Mouse (Mus musculus) embryo, embryonic 10.5 days (tissue): Measurements from ENCODE around the gene Habp4.

Experiments used
- DNase-seq: peaks from one replicate; pipeline ENCODE4 v3.0.0-alpha.2; 2015; ENCODE audit warnings: low spot score

Gene Habp4

GRCm38 (mm10) chr13:64178746-64179652 lies 17.4 kb downstream of the Habp4 start:
- no peak for DNase-seq

DNA sequence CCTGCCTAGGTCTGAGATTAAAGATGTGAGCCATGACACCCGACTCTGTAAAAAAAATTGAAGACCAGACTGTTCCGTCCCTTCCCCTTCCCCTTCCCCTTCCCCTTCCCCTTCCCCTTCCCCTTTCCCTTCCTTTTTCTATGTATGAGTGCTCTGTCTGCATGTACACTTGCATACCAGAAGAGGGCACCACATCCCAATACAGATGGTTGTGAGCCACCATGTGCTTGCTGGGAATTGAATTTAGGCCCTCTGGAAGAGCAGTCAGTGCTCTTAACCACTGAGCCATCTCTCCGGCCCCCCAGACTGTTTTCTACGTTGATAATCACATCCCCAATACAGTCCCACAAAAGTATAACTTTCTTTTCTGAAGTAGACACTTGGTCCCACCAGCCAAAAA lies 18.7 kb downstream of the Habp4 start:
- no peak for DNase-seq

DNA sequence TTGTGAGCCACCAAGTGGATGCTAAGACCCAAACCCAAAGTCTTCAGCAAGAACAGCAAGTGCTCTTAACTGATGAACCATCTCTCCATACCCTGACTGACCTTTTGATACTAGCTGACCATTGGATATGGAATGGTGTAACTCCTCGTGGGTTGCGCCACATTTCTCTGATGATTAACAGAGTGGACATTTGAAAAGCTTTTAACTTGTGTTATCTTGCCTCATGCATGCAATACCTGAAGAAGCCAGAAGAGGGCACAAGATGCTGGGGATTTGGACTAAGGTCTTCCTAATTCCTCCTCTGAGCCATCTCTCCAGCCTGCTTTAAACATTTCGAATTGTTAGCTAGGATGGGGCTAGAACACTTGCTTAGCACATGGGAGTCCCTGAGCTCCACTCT lies 19.3 kb downstream of the Habp4 start:
- DNase-seq = peak; percentile 79

GRCm38 (mm10) chr13:64182091-64182490 lies 20.5 kb downstream of the Habp4 start:
- DNase-seq = no peak

GRCm38 (mm10) chr13:64183583-64183982 lies 22.0 kb downstream of the Habp4 start:
- DNase-seq = no peak

DNA sequence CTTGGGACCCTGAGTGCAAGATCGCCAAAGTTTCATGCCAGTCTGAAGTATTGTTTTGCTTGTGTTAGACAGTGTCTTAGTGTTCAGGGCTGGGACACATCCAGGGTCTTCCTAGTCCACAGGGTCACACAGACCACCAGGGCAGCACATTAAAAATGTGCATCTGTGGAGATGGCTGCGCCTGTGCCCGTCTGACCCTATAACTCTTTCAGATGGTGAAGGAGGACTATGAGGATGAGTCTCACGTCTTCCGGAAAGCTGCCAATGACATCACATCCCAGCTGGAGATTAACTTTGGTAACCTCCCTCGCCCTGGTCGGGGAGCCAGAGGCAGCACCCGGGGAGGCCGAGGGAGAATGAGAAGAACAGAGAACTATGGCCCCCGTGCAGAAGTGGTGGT lies 22.7 kb downstream of the Habp4 start:
- no peak for DNase-seq

GRCm38 (mm10) chr13:64185176-64185575 lies 23.6 kb downstream of the Habp4 start:
- DNase-seq = no peak

DNA sequence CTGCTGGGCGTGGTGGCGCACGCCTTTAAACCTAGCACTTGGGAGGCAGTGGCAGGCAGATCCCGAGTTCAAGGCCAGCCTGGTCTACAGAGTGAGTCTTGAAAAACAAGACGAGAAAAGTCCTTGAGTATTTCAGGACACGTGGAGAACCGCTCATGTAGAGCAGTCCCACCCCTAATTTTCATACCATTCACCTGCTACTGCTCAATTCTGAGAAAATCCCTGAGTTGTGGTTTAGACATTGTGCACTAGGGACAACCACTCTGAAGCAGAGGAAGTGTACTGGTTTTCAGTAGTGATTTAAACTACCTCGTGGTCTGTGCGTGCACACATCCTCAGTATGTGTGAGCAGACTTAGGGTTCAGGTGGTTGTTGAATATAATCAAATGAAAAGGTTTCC lies 24.0 kb downstream of the Habp4 start:
- DNase-seq = no peak

DNA sequence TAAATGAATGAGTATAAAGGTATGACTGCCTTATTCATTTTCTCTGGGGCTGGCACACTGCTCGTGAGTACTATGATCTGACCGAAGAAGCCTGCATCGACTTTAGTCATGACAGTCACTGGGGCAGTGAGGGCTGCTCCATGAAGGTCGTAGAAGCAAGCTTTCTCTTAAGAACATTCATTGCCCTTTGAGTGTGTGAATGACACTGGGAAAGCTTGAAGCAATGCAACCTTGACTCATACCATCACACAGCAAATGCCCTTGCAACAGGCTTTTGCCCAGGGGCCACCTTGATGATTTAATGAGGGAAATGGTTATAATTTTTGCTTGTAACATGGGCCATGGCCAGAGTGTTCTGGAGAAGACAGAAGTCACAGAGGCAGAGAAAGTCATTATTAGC lies 24.9 kb downstream of the Habp4 start:
- no peak for DNase-seq

- DNase-seq = no peak
Measured at GRCm38 (mm10) chr13:64187065-64187464, 25.4 kb downstream of the Habp4 start.

- no peak for DNase-seq
Measured at GRCm38 (mm10) chr13:64197899-64198298, 36.3 kb downstream of the Habp4 start.

DNA sequence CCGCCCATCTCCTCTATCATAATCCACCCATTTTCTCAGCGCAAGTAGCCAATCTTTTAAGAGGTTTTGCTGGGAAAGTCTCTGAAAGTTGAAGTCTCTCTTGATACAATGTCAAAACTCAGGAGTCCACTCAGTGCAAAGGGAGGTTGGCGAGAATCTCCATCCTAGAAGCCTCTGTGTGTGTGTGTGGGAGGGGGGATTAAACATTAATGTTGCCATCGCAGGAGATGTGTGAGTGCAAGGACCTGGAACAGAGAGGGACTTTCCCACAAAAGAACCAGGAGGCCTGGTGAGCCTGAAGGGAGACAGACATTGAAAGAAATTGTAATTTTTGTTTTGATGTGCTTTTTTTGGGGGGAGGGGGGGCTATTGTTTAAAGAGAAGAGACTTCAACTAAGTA lies 36.7 kb downstream of the Habp4 start:
- DNase-seq = no peak

- DNase-seq = no peak
Measured at GRCm38 (mm10) chr13:64200911-64201310, 39.3 kb downstream of the Habp4 start.

DNA sequence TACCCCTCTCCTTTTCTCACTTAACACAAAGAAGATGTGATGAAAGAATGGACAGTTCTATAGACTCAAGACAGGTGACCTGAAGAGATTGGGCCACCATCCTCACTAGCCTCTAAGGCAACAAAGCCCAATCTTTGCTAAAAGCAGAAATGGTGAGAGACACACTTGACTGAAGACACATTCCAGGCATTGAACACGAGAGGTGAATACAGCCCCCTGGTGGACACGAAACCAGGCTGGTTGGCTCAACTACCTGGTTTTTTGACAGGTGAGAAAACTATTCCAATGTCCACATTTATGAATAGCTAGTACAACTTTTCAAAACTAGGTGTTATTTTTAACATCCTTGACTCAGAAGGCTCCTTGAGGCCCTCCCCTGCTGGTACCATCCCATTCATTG lies 43.1 kb downstream of the Habp4 start:
- DNase-seq = peak; percentile 26

GRCm38 (mm10) chr13:64205186-64205585 lies 43.6 kb downstream of the Habp4 start:
- DNase-seq = peak; percentile 75

DNA sequence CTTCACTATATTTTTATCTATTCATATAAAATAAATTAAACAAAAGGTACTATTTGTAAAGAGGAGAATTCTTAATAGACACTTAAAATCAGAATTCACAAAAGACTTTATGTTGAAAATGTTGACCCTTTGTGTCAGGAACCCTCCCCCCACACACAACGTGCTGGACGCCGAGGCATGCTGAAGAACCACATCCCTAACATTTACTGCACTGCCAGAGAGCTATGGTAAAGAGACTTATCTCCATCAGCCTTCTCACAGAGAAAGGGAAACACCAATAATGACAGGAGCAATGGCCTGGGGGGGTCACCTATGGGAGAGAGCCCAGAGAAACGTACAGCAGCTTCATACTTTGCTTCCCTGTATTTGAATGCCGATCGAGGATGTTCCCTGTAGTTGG lies 46.5 kb downstream of the Habp4 start:
- DNase-seq = no peak

GRCm38 (mm10) chr13:64211995-64212603 lies 50.5 kb downstream of the Habp4 start:
- no peak for DNase-seq

DNA sequence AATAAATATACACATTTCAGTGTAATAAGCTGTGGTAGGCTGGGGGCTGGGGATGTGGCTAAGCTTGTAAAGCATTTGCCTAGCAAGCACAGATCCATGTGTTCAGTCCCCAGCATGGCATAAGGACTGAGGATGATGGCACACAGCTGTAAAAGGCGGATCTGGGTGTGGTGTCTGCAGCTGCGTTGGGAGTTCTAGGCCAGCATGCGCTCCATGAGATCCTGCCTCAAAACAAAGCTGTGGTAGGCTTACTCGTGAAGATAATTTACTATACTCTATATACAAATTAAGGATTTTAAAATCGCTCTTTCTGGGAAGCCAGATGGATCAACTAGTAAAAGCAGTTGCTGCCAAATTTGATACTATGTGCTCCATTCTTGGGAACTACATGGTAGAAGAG lies 53.3 kb downstream of the Habp4 start:
- no peak for DNase-seq

GRCm38 (mm10) chr13:64225738-64226137 lies 64.1 kb downstream of the Habp4 start:
- no peak for DNase-seq

GRCm38 (mm10) chr13:64226725-64227124 lies 65.1 kb downstream of the Habp4 start:
- no peak for DNase-seq

GRCm38 (mm10) chr13:64233139-64233538 lies 71.5 kb downstream of the Habp4 start:
- DNase-seq = no peak

- DNase-seq = peak; percentile 54
Measured at GRCm38 (mm10) chr13:64235062-64235715, 73.6 kb downstream of the Habp4 start.

- no peak for DNase-seq
Measured at GRCm38 (mm10) chr13:64235777-64236176, 74.2 kb downstream of the Habp4 start.
